Mouse (Mus musculus): ENCODE measurements around the gene Sctr. TPM values are rescaled to one million over a fixed set of nuclear protein-coding genes. Genes with fewer than 3 reads are reported as not detected.

Gene Sctr
- total RNA-seq (2023) = not detected in 4 replicates

GRCm38 (mm10) chr1:120006844-120007790, at the start of gene Sctr:
TSS of gene Sctr (plus strand) at chr1:120006894.

GRCm38 (mm10) chr1:119996798-119997581, 9.7 kb upstream of the Sctr start, which contains the start of gene Cfap221:
TSS of gene Cfap221 (minus strand) at chr1:119997234.

GRCm38 (mm10) chr1:120073519-120074306, 67.0 kb downstream of the Sctr start, which contains the start of gene Tmem37:
TSS of gene Tmem37 (minus strand) at chr1:120074074.

Other genes starting within 250 kb of the Sctr start
- gene Ptpn4, start 169.3 kb upstream of the Sctr start, total RNA-seq (2023) = 31.0 to 38.7 TPM (median 37.7 TPM) in 4 replicates
- 3.2 to 4.3 TPM (median 3.8 TPM) in 4 replicates for gene Tmem177, start 93.7 kb upstream of the Sctr start, total RNA-seq (2023)
- gene Cfap221, start 9.7 kb upstream of the Sctr start, total RNA-seq (2023) = not detected in 4 replicates
- gene Tmem37, start 67.2 kb downstream of the Sctr start, total RNA-seq (2023) = not detected in 4 replicates
- gene Dbi, start 114.2 kb downstream of the Sctr start, total RNA-seq (2023) = 34.5 to 39.5 TPM (median 36.3 TPM) in 4 replicates
- 15.7 to 19.2 TPM (median 17.3 TPM) in 4 replicates for gene 3110009E18Rik, start 114.3 kb downstream of the Sctr start, total RNA-seq (2023)

All from B cell, adult 62 days (primary cell).